Mouse (Mus musculus): ENCODE measurements around the gene Cog5. TPM values are rescaled to one million over a fixed set of nuclear protein-coding genes. Genes with fewer than 3 reads are reported as not detected.
A peak's percentile ranks its signal among the peaks of the same experiment; 100 is the strongest.

Gene Cog5
- polyA plus RNA-seq, 1 experiment from 2014 or later: 20.7 TPM

DNA sequence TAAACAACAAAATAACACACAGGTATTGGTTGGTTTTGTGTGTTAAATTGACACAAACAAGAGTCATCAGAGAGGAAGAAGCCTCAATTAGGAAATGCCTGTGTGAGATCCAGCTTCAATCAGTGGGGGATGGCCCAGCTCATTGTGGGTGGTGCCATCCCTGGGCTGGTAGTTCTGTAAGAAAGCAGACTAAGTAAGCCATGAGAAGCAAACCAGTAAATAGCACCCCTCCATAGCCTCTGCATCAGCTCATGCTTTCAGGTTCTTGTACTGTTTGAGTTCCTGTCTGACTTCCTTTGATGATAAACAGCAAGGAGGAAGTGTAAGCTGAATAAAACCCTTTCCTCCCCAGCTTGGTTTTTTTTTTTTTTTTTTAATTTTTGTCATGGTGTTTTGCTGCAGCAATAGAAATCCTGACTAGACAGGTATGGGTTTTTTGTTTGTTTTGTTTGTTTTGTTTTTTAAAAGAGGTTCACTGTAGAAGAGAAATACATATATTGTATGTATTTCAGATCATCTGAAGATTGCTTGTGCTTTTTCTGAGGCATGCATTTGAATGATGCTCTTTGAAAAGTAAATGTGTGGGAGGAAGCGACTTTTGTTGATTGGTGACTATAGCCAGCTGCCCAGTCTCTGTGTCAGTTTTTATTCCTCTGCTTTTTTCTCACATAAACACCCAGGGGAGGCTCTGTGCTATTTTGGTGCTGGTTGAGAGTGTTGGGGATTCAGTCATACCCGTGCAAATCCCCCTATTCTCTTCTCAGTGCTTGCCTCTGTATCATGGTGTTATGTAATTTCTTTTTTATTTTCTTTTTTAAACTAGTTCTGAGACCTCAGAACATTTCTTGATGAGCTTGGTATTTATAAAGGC, 101.5 kb downstream of the Cog5 start:
- no peak overlapping the region for H3K9ac ChIP-seq (ENCODE audit: low read depth, low read length)
- H3K9me3 ChIP-seq (ENCODE audit: control insufficient read depth, low read length): no peaks in the 10 kb centered on the region
- H3K4me2 ChIP-seq (ENCODE audit: low read length): no peak overlapping the region
- H3K36me3 ChIP-seq (ENCODE audit: control insufficient read depth, insufficient read depth, low read length): no peaks in the 10 kb centered on the region
- H3K4me3 ChIP-seq (ENCODE audit: low read length): no peak overlapping the region
- 51% methylated on average over 2 of the region's 2 CpGs for WGBS
- H3K27ac ChIP-seq (ENCODE audit: low read depth, low read length): no peak overlapping the region
- H3K27me3 ChIP-seq (replicated peaks; ENCODE audit: control insufficient read depth, insufficient read depth, low read length): no peaks in the 10 kb centered on the region
- ATAC-seq: no peak
- H3K4me1 ChIP-seq (ENCODE audit: control insufficient read depth, insufficient read depth, low read depth, low read length): no peaks in the 10 kb centered on the region

DNA sequence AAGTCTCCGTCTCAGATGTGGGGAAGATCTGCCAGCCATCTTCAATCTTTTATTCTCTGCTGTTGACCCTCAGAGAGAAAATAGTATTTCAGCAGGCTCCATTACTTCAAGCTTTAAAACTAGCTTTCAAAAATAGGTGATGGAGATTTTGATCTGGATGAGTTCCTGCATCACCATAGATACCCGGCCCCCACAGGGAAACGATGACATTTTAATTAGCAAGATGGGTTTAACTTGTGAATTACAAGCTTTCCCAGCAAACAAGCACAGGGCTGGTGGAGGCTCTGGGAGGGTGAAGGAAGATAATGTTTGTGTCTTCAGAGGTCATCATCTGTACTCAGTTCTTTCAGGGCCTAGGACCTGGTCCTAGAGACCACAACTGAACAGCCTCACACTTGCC, 118.9 kb downstream of the Cog5 start:
- WGBS: 72% methylated on average over 3 of the region's 3 CpGs
- no peak overlapping the region for H3K4me2 ChIP-seq (ENCODE audit: low read length)
- no peak overlapping the region for H3K9ac ChIP-seq (ENCODE audit: low read depth, low read length)
- ATAC-seq: no peak
- no peaks in the 10 kb centered on the region for H3K4me1 ChIP-seq (ENCODE audit: control insufficient read depth, insufficient read depth, low read depth, low read length)
- H3K36me3 ChIP-seq (ENCODE audit: control insufficient read depth, insufficient read depth, low read length): no peaks in the 10 kb centered on the region
- H3K27me3 ChIP-seq (replicated peaks; ENCODE audit: control insufficient read depth, insufficient read depth, low read length): no peaks in the 10 kb centered on the region
- H3K4me3 ChIP-seq (ENCODE audit: low read length): no peak overlapping the region
- no peak overlapping the region for H3K27ac ChIP-seq (ENCODE audit: low read depth, low read length)
- H3K9me3 ChIP-seq (ENCODE audit: control insufficient read depth, low read length): no peaks in the 10 kb centered on the region

DNA sequence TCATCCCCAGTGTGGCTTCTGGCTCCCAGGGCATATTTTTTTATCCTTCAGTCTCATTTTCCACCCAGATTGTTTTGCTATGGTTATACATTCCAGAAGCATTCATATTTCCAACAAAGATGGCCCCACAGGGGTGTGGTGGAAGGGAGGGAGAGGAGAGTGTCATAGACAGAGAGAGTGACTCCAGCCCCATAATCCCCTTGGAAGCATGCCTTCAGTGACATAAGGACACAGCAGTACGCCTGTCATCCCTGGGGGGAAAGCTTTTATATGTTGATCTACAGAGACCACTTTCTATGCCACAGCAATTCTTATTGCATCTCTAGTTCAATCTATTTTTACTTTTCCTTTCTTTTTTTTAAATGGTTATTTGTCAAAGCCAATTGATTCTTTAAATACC, 129.6 kb downstream of the Cog5 start:
- H3K4me3 ChIP-seq (ENCODE audit: low read length): no peak overlapping the region
- 73% methylated on average over 1 of the region's 1 CpGs for WGBS
- no peak for ATAC-seq

GRCm38 (mm10) chr12:31788530-31788929, 133.9 kb downstream of the Cog5 start:
- no peak overlapping the region for H3K4me2 ChIP-seq (ENCODE audit: low read length)
- H3K36me3 ChIP-seq (ENCODE audit: control insufficient read depth, insufficient read depth, low read length): peaks cover 2% of the 10 kb centered on the region; the same call in 1 of the 2 replicates
- no peaks in the 10 kb centered on the region for H3K4me1 ChIP-seq (ENCODE audit: control insufficient read depth, insufficient read depth, low read depth, low read length)
- no peaks in the 10 kb centered on the region for H3K27me3 ChIP-seq (replicated peaks; ENCODE audit: control insufficient read depth, insufficient read depth, low read length)
- no peak overlapping the region for H3K4me3 ChIP-seq (ENCODE audit: low read length)
- no peak overlapping the region for H3K9ac ChIP-seq (ENCODE audit: low read depth, low read length)
- H3K27ac ChIP-seq (ENCODE audit: low read depth, low read length): no peak overlapping the region
- ATAC-seq: no peak
- WGBS: 94% methylated on average over 3 of the region's 3 CpGs
- H3K9me3 ChIP-seq (ENCODE audit: control insufficient read depth, low read length): no peaks in the 10 kb centered on the region

More for the DNA sequence above, 129.6 kb downstream of the Cog5 start:
- no peaks in the 10 kb centered on the region for H3K36me3 ChIP-seq (ENCODE audit: control insufficient read depth, insufficient read depth, low read length)
- no peaks in the 10 kb centered on the region for H3K9me3 ChIP-seq (ENCODE audit: control insufficient read depth, low read length)
- H3K27me3 ChIP-seq (replicated peaks; ENCODE audit: control insufficient read depth, insufficient read depth, low read length): no peaks in the 10 kb centered on the region
- no peak overlapping the region for H3K4me2 ChIP-seq (ENCODE audit: low read length)
- H3K27ac ChIP-seq (ENCODE audit: low read depth, low read length): no peak overlapping the region
- H3K4me1 ChIP-seq (ENCODE audit: control insufficient read depth, insufficient read depth, low read depth, low read length): no peaks in the 10 kb centered on the region
- no peak overlapping the region for H3K9ac ChIP-seq (ENCODE audit: low read depth, low read length)

GRCm38 (mm10) chr12:31806410-31807154, 151.9 kb downstream of the Cog5 start:
- Histone ChIP-seq H3K4me3 (ENCODE audit: low read length) (no peak overlapping the region), H3K27ac (ENCODE audit: low read depth, low read length) (no peak overlapping the region), H3K9me3 (ENCODE audit: control insufficient read depth, low read length) (no peaks in the 10 kb centered on the region), H3K4me1 (ENCODE audit: control insufficient read depth, insufficient read depth, low read depth, low read length) (no peaks in the 10 kb centered on the region), H3K27me3 (replicated peaks; ENCODE audit: control insufficient read depth, insufficient read depth, low read length) (no peaks in the 10 kb centered on the region), H3K9ac (ENCODE audit: low read depth, low read length) (no peak overlapping the region), H3K4me2 (ENCODE audit: low read length) (no peak overlapping the region), H3K36me3 (ENCODE audit: control insufficient read depth, insufficient read depth, low read length) (no peaks in the 10 kb centered on the region; the same call in 1 of the 2 replicates)
- WGBS: 87% methylated on average over 5 of the region's 5 CpGs
- no peak for ATAC-seq

GRCm38 (mm10) chr12:31818051-31818461, 163.4 kb downstream of the Cog5 start:
- Histone ChIP-seq H3K4me2 (ENCODE audit: low read length) (no peak overlapping the region), H3K27me3 (replicated peaks; ENCODE audit: control insufficient read depth, insufficient read depth, low read length) (no peaks in the 10 kb centered on the region), H3K27ac (ENCODE audit: low read depth, low read length) (no peak overlapping the region), H3K9ac (ENCODE audit: low read depth, low read length) (no peak overlapping the region), H3K4me1 (ENCODE audit: control insufficient read depth, insufficient read depth, low read depth, low read length) (no peaks in the 10 kb centered on the region; the same call in 1 of the 2 replicates), H3K9me3 (ENCODE audit: control insufficient read depth, low read length) (no peaks in the 10 kb centered on the region), H3K36me3 (ENCODE audit: control insufficient read depth, insufficient read depth, low read length) (no peaks in the 10 kb centered on the region), H3K4me3 (ENCODE audit: low read length) (no peak overlapping the region)
- 82% methylated on average over 3 of the region's 3 CpGs for WGBS
- ATAC-seq: peak; percentile 71

- H3K27ac ChIP-seq (ENCODE audit: low read depth, low read length): no peak overlapping the region
- no peak overlapping the region for H3K4me3 ChIP-seq (ENCODE audit: low read length)
- H3K27me3 ChIP-seq (replicated peaks; ENCODE audit: control insufficient read depth, insufficient read depth, low read length): no peaks in the 10 kb centered on the region
- H3K9me3 ChIP-seq (ENCODE audit: control insufficient read depth, low read length): no peaks in the 10 kb centered on the region
- H3K36me3 ChIP-seq (ENCODE audit: control insufficient read depth, insufficient read depth, low read length): no peaks in the 10 kb centered on the region
- no peaks in the 10 kb centered on the region; the same call in 1 of the 2 replicates for H3K4me1 ChIP-seq (ENCODE audit: control insufficient read depth, insufficient read depth, low read depth, low read length)
- ATAC-seq: no peak
- H3K4me2 ChIP-seq (ENCODE audit: low read length): no peak overlapping the region
- no peak overlapping the region for H3K9ac ChIP-seq (ENCODE audit: low read depth, low read length)
Measured at GRCm38 (mm10) chr12:31819096-31819495, 164.4 kb downstream of the Cog5 start.

DNA sequence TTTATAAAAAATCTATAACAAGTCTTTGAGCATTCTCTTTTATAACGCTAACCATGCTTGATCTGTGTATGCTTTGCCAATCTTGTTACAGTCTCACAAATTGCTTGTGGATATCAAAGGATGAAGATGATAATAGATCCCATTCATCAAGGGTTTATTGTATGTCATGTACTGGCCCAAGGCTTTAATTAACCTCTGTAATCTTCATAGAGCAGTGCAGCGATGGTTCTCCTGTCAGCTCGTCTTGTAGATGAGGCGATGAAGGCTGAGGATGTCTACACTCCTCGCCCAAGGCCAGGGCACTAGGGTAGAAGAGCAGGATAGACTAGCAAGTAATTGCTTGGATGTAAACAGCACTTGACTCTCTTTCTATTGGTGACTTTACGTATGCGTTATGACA, 164.9 kb downstream of the Cog5 start:
- no peaks in the 10 kb centered on the region for H3K9me3 ChIP-seq (ENCODE audit: control insufficient read depth, low read length)
- H3K4me2 ChIP-seq (ENCODE audit: low read length): no peak overlapping the region
- H3K4me1 ChIP-seq (ENCODE audit: control insufficient read depth, insufficient read depth, low read depth, low read length): no peaks in the 10 kb centered on the region; the same call in 1 of the 2 replicates
- H3K9ac ChIP-seq (ENCODE audit: low read depth, low read length): no peak overlapping the region
- 69% methylated on average over 7 of the region's 7 CpGs for WGBS
- H3K27me3 ChIP-seq (replicated peaks; ENCODE audit: control insufficient read depth, insufficient read depth, low read length): no peaks in the 10 kb centered on the region
- H3K4me3 ChIP-seq (ENCODE audit: low read length): no peak overlapping the region
- ATAC-seq: peak; percentile 50; the same call in 1 of the 2 replicates
- H3K36me3 ChIP-seq (ENCODE audit: control insufficient read depth, insufficient read depth, low read length): no peaks in the 10 kb centered on the region
- no peak overlapping the region for H3K27ac ChIP-seq (ENCODE audit: low read depth, low read length)

DNA sequence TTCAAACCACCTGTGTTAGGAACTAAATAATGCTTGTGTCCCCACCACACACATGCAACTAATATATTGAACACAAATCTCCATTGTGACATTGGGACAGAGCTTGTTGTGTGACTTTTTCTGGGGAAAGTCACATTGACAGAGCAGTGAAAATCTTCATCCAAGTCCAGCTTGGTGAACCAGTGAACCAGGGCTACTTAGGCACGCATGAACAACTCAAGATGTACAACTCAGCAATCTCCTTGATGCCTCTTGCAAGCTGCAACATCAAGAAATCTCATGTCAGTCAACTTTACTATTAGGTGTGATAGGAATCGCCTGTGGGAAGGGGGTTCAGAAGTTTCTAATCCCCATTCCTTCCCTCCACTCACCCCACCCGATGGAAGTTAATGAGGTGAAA, 169.0 kb downstream of the Cog5 start:
- WGBS: 83% methylated on average over 3 of the region's 3 CpGs

More for the DNA sequence above, 169.0 kb downstream of the Cog5 start:
- Histone ChIP-seq H3K9me3 (ENCODE audit: control insufficient read depth, low read length) (no peaks in the 10 kb centered on the region), H3K9ac (ENCODE audit: low read depth, low read length) (no peak overlapping the region), H3K27ac (ENCODE audit: low read depth, low read length) (no peak overlapping the region), H3K36me3 (ENCODE audit: control insufficient read depth, insufficient read depth, low read length) (no peaks in the 10 kb centered on the region), H3K27me3 (replicated peaks; ENCODE audit: control insufficient read depth, insufficient read depth, low read length) (no peaks in the 10 kb centered on the region), H3K4me3 (ENCODE audit: low read length) (no peak overlapping the region), H3K4me2 (ENCODE audit: low read length) (no peak overlapping the region), H3K4me1 (ENCODE audit: control insufficient read depth, insufficient read depth, low read depth, low read length) (no peaks in the 10 kb centered on the region)
- no peak for ATAC-seq

All from hindbrain, embryonic 16.5 days (tissue).